Mouse (Mus musculus): ENCODE results near the gene Serf2.

Serf2 gene

DNA sequence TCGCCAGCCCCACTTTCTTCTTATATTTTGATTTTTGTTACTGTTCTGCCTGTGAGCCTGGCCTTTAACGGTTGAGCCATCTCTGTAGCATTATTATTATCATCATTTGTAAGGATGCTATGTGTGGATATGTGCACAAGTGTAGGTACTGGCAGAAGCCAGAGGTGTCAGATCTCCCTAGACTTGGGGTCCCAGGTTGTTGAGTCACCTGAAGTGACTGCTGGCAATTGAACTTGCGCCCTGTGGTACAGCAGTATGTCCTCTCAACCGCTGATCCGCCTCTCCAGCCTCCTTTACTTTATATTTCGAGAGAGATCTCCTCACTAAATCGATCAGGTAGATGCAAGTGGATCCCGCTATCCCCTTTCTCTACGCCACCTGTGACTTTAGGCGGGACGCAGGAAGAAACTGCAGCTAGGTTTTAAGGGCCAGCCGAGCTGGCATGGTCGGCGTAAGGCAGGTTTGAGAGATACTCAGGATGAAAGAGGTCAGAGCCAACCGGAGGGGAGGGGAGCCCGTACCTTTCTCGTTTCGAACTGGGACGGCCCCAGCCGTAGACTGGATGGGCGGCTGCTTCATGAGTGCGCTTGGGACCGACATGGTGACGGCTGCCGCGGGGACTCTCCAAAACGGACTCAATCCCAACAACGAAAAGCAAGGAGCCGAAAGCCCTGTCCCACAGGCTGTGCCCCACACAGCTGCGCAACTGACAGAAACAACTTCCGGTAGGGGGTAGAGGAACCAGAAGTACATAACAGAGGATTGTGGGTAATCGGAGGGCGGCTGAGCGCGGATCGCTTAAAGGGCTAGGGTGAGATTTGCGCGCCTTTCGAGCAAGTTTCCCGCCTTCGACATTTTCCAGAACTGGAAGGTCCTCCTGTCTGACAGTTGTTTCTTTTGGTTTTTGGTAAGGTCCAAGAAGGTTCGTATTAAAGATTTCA is 57.2 kb downstream of the Serf2 start, which contains the start of the genes Mfap1a and Wdr76:
Mfap1a (minus strand) TSS at position 724 of the 941 bp plus-strand sequence.
Wdr76 (plus strand) TSS at position 782 of the 941 bp plus-strand sequence.
- DNase-seq (ENCODE audit: low spot score in 2 of 2) = peak; percentile 77 to 79

GRCm38 (mm10) chr2:121507173-121507950 is 58.4 kb downstream of the Serf2 start:
- DNase-seq (ENCODE audit: low spot score in 2 of 2) = no peak

Measured in natural killer cell, adult 2 months (primary cell).